Mouse (Mus musculus) gastrocnemius, adult 2 months (tissue): ENCODE measurements around the gene Pacsin2. TPM values are rescaled to one million over a fixed set of nuclear protein-coding genes. Genes with fewer than 3 reads are reported as not detected.
A peak's percentile ranks its signal among the peaks of the same experiment; 100 is the strongest.
"Not testable (repeated sequence)": the region's sequence is repeated elsewhere in the genome, so short reads cannot be mapped to it uniquely, and the experiment has no call there.

Experiments used
- DNase-seq: peaks from one replicate; pipeline ENCODE4 v3.0.0; 2022
- H3K27ac ChIP-seq: fragments of 200-600 bp; 2 replicates; pipeline ENCODE4 v1.8.1; 2022; ENCODE audit warnings: mild to moderate bottlenecking
- H3K4me3 ChIP-seq: fragments of 200-600 bp; 2 replicates; pipeline ENCODE4 v1.8.1; 2022; ENCODE audit warnings: mild to moderate bottlenecking, moderate library complexity
- CTCF ChIP-seq: fragments of 200-600 bp; IDR thresholded peaks from 2 replicates; pipeline ENCODE4 v1.8.1; 2022; ENCODE audit warnings: antibody characterized with exemption, mild to moderate bottlenecking, moderate library complexity
- intact Hi-C: fragments of 180-260 bp; cut with DNase I; formaldehyde crosslinking; loops from one replicate; pipeline ENCODE4 v1.15.1; 2025
- total RNA-seq, 2 experiments: library from RNA; stranded (reverse); gene quantifications; 2 replicates each; pipeline ENCODE4 v1.2.3; 2021

Pacsin2 gene
- total RNA-seq, 2 experiments from 2014 or later: 43.7 to 70.1 TPM

- H3K4me3 ChIP-seq: peak overlapping the region; percentile 32
- H3K27ac ChIP-seq: peak overlapping the region; percentile 80
- TF ChIP-seq CTCF: no peak
- DNase-seq: peak; percentile 87
- intact Hi-C loops: no loop called here
Observed at GRCm38 (mm10) chr15:83473832-83474465, 9.5 kb upstream of the Pacsin2 start.

- Histone ChIP-seq H3K4me3 (no peak overlapping the region), H3K27ac (peak overlapping the region; percentile 80)
- no peak for TF ChIP-seq CTCF
- DNase-seq: no peak
- intact Hi-C loops: no loop called here
Observed at GRCm38 (mm10) chr15:83473251-83473650, 8.8 kb upstream of the Pacsin2 start.

DNA sequence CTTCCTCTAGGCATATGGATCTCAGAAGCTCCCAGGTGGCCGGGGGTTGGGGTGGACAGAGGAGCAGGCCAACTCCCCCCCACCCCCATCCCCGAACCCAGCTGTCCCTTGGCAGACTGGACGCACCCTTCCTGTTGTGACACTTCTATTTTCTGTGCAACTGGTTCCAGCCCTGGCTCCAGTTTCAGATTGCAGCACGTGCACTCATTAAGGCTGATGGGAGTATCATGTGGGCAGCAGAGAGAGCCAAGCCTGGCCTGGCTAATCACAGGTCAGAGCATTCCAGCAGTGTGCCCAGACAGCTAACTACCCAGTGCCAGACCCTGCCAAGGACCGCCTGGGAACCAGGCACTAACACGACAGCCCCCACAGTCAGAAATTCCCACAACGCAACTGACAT is 7.1 kb upstream of the Pacsin2 start:
- intact Hi-C loops: no loop called here
- no peak for TF ChIP-seq CTCF
- DNase-seq: peak; percentile 82
- Histone ChIP-seq H3K4me3 (no peak overlapping the region), H3K27ac (peak overlapping the region; percentile 49)

DNA sequence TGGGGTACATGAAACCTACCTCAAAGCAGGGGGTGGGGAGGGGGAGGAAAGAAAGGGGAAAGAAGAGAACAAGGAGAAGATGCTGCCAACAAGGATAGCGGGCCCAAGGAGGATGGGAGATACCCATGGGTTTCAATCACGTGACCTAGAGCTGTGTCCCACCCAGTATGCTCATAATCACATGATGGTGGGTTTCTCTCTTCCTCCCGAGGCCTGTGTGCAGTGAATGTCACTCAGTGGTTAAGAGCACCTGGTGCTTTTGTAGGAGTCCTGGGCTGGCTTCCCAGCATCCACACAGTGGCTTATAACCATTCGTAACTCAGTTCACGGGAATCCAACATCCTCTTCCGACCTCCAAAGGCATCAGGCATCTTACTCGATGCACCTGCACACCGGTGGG is 6.0 kb upstream of the Pacsin2 start:
- peak overlapping the region; percentile 49; the same call in 1 of the 2 replicates for H3K27ac ChIP-seq
- intact Hi-C loops: no loop called here
- no peak for DNase-seq
- no peak overlapping the region for H3K4me3 ChIP-seq
- no peak for TF ChIP-seq CTCF

DNA sequence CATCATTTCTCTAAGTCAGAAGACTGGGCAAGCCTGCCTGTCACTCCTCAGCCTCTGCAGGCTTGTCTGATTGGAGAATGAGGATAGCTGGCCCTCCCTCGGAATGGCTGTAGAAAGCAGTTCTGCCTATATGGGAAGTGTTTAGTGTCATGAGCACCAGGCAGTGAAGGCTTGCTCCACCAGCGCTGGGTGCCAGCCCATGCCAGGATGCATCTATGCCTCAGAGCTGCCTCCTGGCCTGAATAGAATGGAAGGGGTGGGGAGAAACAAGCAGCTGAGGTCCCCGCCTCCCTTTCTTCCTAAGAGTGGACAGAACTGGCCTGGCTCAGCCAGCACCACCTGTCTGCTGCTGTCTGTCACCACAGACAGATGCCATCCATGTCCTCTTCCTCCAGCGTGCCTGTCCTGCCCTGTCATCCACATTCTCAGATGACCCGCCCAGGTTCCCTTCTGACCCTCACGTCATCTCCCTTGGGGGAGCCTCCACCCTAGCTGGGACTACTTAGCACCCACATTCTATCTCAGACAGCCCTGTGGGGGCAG is 4.9 kb upstream of the Pacsin2 start:
- peak; percentile 62 for DNase-seq
- intact Hi-C loops: loop anchor here (10.0 kb wide), 1 partner anchor 55 kb away; no protein-coding TSS in a partner anchor
- TF ChIP-seq CTCF: peak; percentile 10; the same call in 1 of the 2 replicates
- no peak overlapping the region for H3K4me3 ChIP-seq
- H3K27ac ChIP-seq: peak overlapping the region; percentile 65

DNA sequence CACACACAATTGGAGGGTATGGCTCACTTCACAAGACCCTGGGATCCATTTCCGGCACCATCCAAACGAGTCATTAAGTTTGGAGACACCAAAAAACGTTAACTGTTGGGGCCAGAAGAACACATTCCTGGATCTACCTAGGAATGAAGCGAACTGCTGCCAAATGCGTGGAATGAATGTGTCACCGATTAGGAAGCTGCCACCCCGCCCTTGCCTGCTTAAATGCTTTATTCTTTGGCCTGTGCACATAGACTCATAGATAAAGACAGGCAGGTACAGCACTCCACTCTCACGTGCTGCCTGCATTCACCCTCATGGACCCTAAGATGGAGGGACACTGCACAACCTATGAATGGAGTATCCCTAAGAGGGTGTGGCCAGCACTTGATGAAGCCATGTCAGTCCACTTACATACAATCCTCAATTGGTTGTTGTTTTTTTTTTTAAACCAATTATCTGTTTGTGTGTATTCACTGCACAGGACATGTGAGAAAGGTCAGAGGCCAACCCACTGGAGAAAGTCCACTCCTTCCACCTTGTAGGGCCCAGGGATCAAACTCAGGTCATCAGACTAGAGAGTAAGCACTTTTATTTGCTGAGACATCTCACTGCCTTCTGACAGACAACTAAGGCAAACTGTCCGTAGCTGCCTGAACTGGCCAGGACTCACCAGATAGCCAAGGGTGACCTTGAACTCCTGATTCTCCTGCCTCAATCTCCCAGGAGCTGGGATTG is 3.0 kb upstream of the Pacsin2 start:
- intact Hi-C loops: loop anchor here (10.0 kb wide), 1 partner anchor 53 kb away; no protein-coding TSS in a partner anchor
- TF ChIP-seq CTCF: no peak
- no peak for DNase-seq
- Histone ChIP-seq H3K4me3 (no peak overlapping the region), H3K27ac (no peak overlapping the region)

GRCm38 (mm10) chr15:83466331-83466730 is 1.9 kb upstream of the Pacsin2 start:
- peak overlapping the region; percentile 51 for H3K27ac ChIP-seq

DNA sequence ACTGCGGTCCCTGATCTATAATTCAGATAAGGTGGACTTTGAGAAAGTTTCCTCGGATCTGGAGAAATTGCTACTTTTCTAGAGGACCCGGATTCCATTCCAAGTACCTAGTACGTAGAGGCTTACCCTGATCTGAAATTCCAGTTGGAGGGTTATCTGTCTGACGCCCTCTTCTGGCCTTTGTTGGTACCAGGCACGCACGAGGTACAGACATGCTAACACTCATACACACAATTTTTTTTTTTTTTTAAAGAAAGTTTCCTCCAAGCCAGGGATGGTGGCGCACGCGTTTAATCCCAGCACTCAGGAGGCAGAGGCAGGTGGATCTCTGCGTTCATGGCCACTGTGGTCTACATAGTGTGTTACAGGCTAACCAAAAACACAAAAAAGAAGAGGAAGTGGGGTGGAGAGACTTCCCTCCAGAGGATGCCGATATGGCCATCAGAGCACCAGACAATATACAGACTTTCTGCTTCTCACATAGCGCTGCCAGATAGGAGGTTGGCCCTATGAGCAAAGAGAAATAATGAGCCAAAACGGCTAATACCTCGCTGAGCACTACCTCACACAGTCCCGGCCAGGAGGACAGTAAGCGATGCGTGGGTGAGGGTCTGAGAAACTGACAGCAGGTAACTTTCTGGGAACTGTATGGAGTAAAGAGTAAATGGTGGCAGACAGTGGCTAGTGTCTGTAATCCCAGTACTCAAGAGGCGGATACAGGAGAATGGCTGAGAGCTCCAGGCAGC is 672 bp upstream of the Pacsin2 start:
- intact Hi-C loops: loop anchor here (2.0 to 10.0 kb wide), 2 partner anchors 32 to 50 kb away; no protein-coding TSS in a partner anchor
- TF ChIP-seq CTCF: peak; percentile 39
- H3K4me3 ChIP-seq: peak overlapping the region; percentile 94
- peak overlapping the region; percentile 94 for H3K27ac ChIP-seq
- DNase-seq: no peak

More at GRCm38 (mm10) chr15:83466331-83466730, 1.9 kb upstream of the Pacsin2 start:
- intact Hi-C loops: loop anchor here (10.0 kb wide), 1 partner anchor 52 kb away; no protein-coding TSS in a partner anchor
- no peak for DNase-seq
- H3K4me3 ChIP-seq: no peak overlapping the region
- no peak for TF ChIP-seq CTCF

DNA sequence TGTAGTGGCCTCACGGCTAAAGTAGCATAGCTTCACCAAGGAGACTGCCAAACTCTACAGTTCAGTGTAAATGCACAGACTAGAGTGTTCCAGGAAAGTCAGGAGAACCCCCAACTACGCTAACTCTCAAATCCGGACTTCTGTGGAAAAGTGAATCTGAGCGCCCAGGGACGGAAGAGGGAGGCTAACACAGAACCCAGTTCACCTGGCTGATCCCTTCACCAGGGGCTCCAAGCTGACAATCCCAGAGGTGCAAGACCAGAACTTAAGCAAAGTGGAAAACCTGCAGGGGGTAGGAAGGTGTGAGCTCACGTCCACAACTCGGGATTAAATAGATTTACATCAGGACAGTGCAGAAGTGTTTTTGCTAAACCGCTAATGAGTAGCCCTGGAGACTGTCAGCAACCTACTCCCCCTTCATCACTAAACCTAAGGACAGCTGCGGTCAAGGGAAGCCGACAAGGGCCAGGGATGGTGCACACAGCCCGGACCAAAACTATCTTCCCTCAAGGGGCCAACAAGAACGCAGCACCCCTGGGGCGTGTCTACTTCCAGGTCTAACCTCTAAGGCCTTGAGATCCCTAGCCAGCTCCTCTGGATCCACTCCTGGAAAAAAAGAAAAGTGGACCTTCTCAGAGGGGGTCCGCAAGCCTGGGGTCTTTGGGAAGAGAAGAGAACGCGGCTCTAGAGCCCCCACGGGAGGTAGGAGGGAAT is 880 bp downstream of the Pacsin2 start:
- H3K27ac ChIP-seq: peak overlapping the region; percentile 94
- no peak for TF ChIP-seq CTCF
- H3K4me3 ChIP-seq: peak overlapping the region; percentile 94
- intact Hi-C loops: loop anchor here (2.0 to 10.0 kb wide), 2 partner anchors 31 to 49 kb away; no protein-coding TSS in a partner anchor
- no peak for DNase-seq

DNA sequence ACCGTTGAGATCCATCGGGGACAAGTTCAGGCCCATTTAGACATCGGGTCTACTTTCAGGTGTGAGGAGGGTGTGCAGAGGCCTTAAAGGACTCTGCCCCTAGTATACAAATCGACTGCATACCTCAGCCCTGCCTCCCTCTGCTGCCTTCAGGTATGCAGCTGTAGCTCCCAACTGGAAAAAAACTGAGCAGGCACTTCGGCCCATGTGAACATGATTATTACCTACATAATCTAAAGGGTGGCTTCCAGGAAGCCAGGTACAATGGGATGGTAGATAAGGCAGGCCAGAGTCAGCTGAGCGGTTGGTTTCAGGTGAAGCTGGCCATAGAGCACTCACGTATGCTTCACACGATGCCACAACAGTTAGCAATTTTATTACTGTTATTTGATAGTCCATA is 2.1 kb downstream of the Pacsin2 start:
- not testable (repeated sequence) for H3K27ac ChIP-seq, DNase-seq
- intact Hi-C loops: loop anchor here (10.0 kb wide), 1 partner anchor 48 kb away; no protein-coding TSS in a partner anchor
- peak overlapping the region; percentile 94; the same call in 1 of the 2 replicates for H3K4me3 ChIP-seq

GRCm38 (mm10) chr15:83460891-83461290 is 3.5 kb downstream of the Pacsin2 start:
- DNase-seq: no peak
- H3K4me3 ChIP-seq: no peak overlapping the region
- intact Hi-C loops: loop anchor here (10.0 kb wide), 1 partner anchor 46 kb away; no protein-coding TSS in a partner anchor
- H3K27ac ChIP-seq: no peak overlapping the region
- no peak for TF ChIP-seq CTCF

- no peak overlapping the region; the same call in 1 of the 2 replicates for H3K27ac ChIP-seq
- TF ChIP-seq CTCF: no peak
- intact Hi-C loops: no loop called here
- no peak for DNase-seq
- no peak overlapping the region for H3K4me3 ChIP-seq
Observed at GRCm38 (mm10) chr15:83457541-83457940, 6.9 kb downstream of the Pacsin2 start.
